Mouse (Mus musculus): Measurements from ENCODE around the gene Hist1h2ab.

GRCm38 (mm10) chr13:23757211-23757773 is 6.4 kb downstream of the Hist1h2ab start:
- TF ChIP-seq ZNF384 (IDR thresholded peaks at IDR 0.05; ENCODE audit: low read depth, low read length) (no peak), CHD2 (IDR thresholded peaks at IDR 0.05; ENCODE audit: low read depth, low read length) (peak; percentile 69; the same call in 1 of the 2 replicates)
